Mouse (Mus musculus) lung, postnatal 14 days (tissue): ENCODE measurements around the gene Mcm10.
"Not testable (repeated sequence)": the region's sequence is repeated elsewhere in the genome, so short reads cannot be mapped to it uniquely, and the experiment has no call there.

Experiments used
- DNase-seq: peaks from one replicate; pipeline ENCODE4 v3.0.0; 2021

Mcm10 gene

GRCm38 (mm10) chr2:4978091-4978490 lies 34.5 kb downstream of the Mcm10 start:
- no peak for DNase-seq

DNA sequence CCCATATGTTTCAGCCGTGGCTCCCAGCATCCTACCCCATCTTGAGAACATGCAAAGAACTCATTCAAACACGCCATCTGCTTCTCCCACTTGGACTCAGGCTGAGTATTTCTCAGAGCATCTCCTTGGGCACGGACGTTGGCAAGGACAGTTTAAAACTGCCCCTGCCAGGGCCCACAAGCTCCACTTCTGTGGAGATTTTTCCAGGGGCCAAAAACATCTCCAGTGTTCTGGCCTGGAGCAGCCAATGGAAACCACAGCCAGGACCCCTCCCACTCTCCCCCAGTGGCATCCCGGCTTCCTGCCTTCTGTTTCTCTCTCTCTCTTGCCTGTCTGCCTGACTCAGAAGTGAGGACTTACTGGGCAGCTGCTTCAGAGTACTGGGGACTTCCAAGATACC lies 36.8 kb downstream of the Mcm10 start, which contains the start of gene Ucma:
Gene Ucma (plus strand): TSS at position 316 of the 400 bp plus-strand sequence.
- DNase-seq = no peak

DNA sequence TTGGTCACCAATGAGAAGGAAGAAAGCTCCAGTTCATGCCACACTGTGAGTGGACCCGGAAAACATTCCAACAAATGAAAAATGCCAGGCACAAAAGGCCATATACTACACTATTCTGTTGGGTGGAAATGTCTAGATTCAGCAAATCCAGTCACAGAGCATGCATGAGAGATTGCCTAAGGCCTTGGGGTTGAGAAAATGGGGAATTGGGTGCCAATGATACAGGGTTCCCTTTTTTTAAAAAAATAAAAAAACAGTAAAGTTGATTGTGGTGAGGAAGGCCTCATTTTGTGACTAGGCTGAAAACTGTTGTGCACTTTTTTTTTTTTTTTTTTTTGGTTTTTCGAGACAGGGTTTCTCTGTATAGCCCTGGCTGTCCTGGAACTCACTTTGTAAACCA lies 43.5 kb downstream of the Mcm10 start:
- DNase-seq = no peak

DNA sequence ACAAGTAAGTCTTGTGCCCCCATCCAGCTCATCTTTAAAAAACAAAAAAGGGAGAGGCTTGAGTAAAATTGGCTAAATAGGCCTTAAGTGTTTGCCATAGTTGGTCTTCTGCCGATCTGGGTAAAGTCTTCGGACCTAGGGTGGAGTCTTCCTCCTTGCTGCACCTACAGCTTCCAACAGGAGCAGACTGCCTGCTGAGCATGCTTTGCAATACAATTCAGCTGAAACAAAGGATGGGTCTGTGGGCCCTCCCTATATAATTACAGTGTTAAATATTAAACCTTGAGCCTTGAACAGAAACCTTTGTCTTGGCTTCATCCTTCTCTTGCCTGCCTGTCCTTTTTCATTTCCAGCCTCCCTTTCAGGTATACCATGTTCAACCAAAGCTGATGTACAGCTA lies 44.8 kb downstream of the Mcm10 start:
- no peak for DNase-seq

DNA sequence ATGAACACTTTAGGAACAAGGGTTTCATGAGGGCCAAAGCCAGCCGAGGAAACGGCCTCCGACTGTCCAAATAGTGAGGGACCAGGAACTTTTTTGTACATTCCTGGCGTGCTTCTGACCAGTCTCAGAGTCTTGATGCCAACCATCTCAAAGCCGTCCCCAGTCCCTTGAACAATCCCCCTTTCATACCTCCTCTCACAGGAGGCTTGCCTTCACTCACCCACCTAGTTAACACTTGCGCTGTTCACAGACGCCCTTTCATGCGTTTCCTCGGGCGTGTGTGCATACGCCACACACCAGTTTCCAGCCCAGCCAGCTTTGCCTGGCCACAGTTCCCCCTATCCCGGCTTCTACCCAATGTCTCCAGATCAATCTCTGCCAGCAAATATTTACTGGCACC lies 54.6 kb downstream of the Mcm10 start:
- DNase-seq = no peak

DNA sequence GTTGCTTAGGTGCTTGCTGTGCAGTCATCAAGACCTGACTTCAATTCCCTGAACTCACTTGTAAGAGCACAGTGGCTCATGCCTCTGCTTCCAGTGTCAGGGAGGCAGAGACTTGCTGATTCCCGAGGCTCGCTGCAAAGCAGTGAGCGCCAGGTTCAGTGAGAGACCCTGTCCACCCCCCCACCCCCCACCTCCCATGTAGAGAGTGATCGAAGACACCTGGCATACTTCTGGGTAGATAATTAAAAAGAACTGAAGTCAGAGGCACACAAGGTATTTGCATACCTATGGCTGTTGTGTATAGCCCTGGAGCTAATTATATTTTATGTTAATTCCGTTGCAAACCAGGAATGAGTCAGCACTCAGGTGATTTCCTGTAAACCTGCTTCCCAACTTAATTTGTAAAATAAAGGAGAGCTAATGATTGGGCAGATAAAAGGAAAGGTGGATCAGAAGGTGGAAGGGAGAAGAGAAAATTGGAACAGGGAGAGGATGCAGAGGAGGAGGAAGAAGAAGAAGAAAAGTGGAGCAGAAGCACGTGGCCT lies 58.3 kb downstream of the Mcm10 start:
- DNase-seq = no peak

- no peak for DNase-seq
Observed at GRCm38 (mm10) chr2:4950986-4951385, 61.6 kb downstream of the Mcm10 start.

DNA sequence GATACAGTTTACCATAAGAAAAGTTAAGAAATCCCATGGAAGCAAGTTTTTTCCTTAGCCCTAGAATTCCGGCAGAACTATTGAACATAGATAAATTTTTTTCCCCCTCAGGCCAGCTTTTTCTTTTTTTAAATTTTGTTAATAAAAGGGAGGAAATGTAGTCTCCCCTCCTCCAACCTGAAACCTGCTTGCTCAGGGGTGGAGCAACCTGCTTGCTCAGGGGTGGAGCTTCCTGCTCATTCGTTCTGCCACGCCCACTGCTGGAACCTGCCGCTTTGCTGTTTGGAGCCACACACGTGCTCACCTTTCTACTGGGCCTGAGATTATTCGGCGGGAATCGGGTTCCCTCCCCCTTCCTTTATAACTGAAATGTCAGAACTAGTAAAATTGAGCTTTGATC lies 62.9 kb downstream of the Mcm10 start:
- DNase-seq = not testable (repeated sequence)

DNA sequence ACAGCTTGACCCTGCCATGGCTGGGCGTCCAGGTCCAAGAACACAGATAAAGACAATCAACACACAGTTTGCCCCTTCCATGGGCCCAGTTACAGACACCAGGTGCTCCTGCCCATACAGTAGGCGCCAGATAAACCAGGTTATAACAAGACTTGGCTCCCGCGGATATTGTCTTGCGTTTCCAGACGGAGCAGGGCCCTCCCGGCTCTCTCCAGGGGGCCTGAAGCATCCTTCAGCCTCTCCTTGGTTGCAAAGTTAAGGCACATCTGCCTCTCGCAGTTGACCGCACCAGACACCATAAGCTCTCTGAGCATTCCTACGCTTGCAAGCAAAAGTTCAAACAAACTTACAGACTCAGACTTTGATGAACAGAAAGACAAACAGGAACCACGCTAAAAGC lies 71.7 kb downstream of the Mcm10 start:
- DNase-seq = no peak
